Mouse (Mus musculus): ENCODE data around the gene Faf2.

Gene Faf2

DNA sequence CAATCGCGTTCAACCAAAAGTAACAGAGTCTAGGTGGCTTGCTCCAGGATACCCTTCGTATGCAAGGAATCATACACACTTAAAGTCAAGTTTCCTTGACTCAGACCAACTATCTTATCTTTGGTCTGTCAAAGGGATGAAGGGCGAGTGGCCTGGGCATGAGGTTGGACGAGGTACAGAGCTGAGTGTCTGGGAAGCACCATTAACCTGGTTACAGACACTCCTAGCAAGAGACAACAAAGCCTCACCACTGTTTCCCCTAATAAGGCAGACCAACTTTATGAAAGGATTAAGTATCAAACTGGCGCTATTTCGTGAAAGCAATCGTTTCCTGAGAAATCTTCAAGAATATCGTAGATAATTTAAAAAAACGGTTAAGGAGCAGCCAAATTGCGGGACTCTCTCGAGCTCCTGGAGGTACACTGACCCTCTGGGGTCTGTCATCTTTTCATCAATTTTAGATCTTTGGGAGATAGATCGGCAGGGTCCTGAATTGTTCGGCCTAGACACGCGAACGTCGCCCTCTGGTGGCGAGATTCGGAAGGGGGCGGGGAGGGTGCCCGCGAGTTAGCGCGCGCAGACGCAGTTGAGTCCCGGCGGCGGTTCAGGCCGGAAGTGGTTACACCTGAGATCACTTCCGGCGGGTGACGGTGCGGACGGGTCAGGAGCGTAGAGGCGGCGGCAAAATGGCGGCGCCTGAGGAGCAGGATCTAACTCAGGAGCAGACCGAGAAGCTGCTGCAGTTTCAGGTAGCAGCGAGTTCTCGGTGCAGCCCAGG is at the start of gene Faf2:
Faf2 (plus strand) TSS at position 630 of the 778 bp plus-strand sequence.
- peak; percentile 89 for DNase-seq (ENCODE audit: low read depth, low spot score)

DNA sequence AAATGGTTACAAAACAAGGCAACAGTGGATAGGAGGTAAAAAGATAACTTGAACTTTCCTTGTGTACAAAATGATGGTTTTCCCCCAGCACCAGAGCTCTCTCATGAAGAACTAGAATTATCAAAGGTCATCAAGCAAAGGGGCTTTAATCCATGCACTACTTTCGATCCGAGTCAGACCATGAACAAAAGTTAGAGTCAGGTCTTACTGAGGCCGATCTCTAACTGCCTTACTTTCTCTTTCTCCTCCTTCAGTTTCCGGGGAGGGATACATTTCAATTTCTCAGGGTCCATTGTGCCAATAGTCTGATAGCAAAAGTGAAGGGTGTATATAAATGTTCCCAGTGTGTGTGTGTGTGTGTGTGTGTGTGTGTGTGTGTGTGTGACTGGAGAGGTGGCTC is 49.0 kb upstream of the Faf2 start:
- DNase-seq (ENCODE audit: low read depth, low spot score) = no peak

DNA sequence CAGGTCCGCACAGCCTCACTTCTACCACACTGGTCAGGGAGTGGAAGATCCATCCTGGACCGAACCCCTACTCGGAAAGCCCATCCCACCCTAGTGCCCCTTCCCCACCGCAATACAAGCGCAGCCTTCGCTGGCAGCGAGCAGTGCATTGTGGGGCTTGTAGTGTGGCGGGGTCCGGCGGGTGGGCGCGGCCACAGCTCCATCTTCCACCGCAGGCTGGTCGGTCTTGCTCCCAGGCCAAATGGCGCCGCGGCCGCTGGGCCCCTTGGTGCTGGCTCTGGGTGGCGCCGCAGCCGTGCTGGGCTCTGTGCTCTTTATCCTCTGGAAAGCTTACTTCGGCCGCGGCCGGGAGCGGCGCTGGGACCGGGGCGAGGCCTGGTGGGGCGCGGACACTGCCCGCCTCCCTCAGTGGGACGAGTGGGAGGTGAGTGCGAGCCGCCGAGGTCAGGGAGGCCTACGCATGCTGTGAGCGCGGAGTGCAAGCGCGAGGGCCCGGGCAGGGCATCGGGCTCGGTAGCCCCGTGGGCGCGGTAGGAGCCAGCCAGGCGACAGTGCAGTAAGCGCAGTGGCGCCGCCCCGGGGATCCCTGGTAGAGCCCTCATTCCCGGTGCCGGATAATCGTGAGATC is 46.6 kb upstream of the Faf2 start, which contains the start of gene Arl10:
Arl10 (plus strand) TSS at position 162 of the 628 bp plus-strand sequence.
- peak; percentile 39 for DNase-seq (ENCODE audit: low read depth, low spot score)

DNA sequence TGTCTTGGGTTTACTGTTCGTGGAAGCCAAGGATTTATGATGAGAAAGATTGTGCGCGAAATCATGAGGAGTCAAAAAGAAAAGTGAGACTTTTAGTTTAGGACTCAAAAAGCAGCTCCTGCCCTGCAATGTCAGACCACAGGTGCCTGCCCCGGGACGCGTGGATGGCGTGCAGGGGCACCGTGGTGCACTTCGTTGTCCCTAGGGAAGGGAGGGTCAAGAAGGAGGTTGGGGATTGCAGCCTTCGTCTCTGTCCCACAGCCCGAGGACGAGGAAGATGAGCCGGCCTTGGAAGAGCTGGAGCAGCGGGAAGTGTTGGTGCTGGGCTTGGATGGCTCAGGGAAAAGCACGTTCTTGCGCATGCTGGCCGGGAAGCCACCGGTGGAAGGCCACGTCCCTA is 46.1 kb upstream of the Faf2 start:
- no peak for DNase-seq (ENCODE audit: low read depth, low spot score)

DNA sequence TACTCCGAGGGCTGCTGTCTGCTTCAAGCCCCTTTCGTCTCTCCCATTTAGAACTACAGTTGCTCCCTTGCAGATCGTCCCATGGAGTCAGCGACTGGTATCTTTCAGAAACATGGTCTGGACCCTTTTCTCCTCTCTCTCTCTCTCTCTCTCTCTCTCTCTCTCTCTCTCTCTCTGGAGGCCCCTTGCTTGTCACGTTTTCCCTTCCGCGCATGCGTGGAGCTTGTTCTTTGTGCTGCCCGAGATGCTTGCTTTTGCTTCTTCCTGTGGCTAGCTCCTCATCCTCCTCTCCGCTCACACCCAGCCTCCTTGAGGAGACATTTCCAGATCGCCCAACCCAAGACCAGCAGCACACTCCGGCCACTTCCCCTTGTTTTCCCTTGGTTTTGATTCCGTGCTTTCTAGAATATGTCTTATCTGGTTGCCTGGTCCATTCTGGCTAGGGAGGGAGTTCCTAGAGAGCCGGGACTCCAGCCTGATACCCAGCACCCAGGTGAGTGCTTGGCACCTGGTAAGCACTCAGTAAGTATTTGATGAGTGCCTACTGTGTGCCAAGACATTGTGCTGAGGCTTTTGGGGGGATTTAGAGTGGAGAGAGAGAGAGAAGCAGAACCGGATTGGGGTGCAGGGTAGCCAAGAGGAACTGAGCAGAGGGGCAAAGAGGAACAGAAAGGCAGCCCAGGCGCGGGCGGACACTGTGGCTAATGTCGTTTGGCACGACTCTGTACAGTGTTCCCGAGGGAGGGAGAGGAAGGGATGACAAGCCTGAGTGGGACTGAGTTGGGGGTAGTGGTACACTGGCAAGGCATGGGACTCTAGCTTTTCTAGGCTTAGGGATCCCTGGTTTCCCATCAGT is 43.7 kb upstream of the Faf2 start:
- DNase-seq (ENCODE audit: low read depth, low spot score) = no peak

DNA sequence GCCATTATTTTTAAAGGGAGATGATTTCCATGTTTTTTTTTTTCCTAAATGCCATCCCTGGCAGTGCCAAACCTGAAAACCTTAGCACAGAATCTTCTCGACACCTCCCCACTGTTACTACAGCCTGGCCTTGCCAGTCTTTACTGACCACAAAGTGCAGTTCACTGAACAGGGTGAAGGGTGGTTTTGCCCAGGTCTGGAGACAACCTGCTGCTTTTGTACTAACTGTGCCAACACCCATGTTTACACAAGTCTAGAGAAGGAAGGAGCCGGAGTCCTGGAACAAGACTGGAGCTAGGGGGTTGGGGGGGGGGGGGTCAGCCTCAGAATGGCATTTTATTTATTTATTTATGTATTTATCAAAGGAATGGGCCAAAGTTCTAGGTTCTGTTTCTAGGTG is 40.2 kb upstream of the Faf2 start:
- no peak for DNase-seq (ENCODE audit: low read depth, low spot score)

DNA sequence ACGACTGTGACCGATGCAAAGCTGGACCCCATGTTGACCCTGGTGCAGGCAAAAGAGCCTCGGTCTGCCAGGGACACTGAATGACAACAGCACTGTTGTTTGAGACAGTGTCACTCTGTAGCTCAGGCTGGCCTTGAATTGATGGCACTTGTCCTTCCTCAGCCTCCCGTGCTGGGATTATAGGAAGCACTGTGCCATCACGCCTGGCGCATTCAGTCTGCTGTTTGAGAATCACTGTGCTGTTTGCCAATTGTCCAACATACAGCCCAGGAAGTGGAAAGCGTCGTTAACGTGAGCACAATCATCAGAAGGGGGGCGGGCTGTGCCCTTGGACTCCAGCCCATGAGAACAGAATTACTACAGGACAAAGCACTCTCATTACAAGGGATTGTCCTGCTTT is 39.5 kb upstream of the Faf2 start:
- DNase-seq (ENCODE audit: low read depth, low spot score) = no peak

DNA sequence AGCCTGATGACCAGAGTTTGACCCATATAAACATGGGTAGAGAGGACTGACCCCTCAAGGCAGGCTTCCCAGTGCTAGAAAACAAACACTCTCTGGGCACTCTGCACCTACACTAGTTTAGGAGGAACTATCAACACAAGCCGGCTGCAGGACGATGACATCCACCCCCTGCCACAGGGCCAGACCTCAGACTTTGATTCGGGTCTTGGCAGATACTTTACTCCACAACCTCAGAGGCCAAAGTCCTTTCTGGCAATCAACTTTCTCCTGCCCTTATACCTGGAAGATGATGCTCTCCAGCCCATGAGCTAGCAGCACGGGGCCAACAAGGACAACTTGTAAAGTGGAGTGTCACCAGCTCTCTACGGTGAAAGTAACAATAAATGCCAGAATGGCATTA is 38.7 kb upstream of the Faf2 start:
- DNase-seq (ENCODE audit: low read depth, low spot score) = no peak

DNA sequence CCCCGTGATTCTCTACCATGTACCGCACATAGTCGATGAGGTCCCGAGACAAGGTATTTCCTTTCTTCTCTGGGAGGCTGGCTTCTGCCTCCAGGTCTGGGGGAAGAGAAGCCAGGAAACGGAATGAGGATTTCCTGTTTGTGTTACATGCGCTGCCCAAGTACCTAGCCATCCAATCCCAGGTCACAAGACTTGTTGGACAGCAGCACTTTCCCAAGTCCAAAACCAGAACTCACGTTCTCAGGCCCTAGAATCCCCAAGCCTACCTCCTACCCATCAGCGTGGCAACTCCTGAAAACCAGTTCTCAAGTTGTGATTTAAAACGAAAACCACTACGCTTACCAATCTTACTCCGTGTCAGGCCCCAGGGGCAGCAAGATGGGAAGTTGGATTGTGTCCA is 35.8 kb upstream of the Faf2 start:
- no peak for DNase-seq (ENCODE audit: low read depth, low spot score)

DNA sequence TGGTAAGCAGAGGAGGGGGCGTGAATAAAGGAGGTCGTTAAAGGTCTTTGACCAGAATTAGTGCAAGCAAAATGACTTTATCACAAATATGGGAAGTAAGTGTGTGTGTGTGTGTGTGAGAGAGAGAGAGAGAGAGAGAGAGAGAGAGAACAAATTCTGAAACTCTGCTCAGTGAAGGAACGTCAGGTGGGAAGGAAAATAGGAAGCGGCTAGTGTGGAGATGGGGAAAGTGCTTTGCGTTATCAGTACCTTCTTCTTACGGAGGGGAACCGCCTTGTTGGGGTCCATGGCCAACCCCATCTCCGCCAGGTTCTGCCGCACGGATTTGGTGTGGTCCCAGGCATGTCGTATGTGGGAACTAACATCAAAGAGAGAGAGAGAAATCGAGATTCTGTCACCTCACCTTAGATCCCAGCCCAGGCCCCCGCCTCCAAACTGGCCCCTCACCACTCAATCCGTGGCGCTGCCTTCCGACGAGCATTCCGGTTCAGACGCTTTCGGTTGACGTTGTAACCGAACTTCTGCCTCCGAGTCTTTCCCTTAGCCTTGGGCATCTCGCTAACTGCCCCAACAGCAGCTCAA is 32.1 kb upstream of the Faf2 start:
- DNase-seq (ENCODE audit: low read depth, low spot score) = no peak

DNA sequence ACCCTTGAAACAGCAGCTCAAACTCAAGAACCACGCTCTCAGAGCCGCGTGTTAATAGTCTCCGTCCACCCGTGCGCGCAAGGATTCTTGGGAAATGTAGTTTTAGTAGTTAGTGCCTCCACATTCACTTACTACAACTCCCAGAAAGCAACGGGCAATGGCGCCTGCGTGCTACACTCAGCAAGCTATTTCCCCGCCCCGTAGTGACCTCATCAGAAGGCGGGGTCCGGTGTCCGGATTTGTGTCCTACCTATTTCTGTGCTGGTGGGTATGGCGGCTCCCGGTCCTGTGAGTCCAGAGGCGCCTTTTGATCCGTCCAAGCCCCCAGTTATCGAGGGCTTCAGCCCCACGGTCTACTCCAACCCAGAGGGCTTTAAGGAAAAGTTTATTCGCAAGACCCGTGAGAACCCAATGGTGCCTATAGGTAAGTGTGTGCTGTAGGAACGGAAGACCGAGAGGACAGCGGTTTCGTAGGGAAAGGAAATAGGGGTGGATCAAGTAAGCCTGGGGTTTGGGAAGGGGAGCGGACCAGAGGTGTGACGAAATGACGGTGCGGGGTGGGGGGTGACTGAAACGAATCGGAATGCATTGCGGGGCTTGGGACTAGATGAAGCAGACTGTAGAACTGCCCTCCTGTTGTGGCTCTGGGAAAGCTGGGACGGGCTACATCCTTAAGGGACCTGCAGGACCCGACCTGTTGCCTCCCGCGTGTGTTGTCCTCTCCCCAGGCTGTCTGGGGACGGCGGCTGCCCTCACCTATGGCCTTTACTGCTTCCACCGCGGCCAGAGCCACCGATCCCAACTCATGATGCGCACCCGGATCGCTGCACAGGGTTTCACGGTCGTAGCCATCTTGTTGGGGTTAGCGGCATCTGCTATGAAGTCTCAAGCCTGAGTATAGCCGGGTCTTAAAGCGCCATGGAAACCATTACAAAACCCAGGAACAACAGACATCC is 31.3 kb upstream of the Faf2 start, which contains the start of the genes Nop16 and Higd2a:
Nop16 (minus strand) TSS at position 95 of the 956 bp plus-strand sequence.
Higd2a (plus strand) TSS at position 212 of the 956 bp plus-strand sequence.
- peak; percentile 96 for DNase-seq (ENCODE audit: low read depth, low spot score)

DNA sequence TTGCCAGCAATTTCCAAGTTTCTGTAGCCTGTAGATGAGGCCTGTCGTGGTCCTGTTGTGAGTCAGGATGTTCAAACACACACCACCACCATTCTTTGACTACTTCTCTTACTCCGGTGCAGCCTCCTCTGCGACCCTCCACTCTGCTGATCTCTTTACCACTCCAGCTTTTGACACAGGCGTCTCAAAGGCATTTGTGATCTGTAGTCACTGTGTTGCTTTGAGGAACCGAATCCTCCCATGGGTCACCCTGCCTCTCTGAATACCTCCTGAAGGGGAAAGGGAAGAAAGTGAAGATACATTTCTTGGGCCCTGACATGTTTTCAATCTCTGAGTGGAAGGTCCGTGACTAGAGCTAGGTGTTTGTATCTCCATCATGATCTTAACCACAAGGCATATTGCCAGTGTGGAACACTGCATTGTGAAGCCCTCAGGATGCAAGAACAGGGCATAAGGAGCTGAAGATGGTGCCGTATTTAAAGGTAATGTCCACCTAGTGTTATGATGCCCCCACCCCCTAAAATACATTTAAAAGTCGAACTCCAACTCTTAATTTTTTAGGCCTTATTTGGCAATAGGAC is 29.7 kb upstream of the Faf2 start:
- DNase-seq (ENCODE audit: low read depth, low spot score) = no peak

DNA sequence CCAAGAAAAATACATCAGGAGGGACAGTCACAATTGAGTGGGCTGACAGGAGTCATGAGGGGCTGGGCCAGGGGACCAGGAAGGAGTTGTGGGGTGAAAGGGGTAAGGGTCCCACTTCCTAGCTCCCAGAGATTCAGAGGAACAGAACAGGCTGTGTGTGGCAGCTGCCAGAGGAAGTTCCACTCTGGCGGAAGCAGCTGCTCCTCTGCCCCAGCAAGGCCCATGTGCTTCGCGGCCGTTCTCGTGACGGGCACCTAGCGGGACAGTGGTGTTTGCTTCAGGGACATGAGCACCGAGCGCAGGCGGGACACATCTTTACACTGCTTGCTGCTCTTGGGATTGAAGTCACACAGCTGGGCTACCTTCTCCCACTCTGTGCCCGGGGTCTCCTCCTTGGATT is 28.0 kb upstream of the Faf2 start:
- no peak for DNase-seq (ENCODE audit: low read depth, low spot score)

DNA sequence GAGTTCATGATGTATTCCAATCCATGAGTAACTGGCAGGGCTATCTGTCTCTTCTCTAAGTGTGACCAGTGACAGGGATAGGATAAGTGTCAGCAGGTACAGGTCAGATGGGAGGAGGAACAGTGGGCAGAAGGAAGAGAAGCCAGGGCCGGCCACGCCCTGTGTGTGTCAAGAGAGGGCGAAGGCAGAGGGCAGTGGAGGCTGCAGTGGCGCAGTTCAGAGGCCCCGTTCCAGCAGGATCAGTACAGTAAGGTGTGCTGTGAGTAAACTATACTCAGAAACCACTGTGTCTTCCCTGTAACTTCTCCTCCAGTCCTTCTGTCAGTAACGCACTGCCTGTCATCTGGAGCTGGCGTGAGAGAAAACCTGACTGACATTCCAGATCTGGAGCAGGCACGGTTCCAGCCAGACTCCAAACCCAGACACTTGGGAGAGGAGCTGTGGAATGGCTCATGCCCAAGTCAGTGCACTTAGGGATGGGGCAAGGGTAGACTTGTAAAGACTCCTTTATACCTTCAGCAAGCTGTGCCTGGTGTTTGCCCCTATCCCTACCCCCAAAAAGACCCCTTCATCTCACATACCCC is 25.4 kb upstream of the Faf2 start:
- DNase-seq (ENCODE audit: low read depth, low spot score) = no peak

DNA sequence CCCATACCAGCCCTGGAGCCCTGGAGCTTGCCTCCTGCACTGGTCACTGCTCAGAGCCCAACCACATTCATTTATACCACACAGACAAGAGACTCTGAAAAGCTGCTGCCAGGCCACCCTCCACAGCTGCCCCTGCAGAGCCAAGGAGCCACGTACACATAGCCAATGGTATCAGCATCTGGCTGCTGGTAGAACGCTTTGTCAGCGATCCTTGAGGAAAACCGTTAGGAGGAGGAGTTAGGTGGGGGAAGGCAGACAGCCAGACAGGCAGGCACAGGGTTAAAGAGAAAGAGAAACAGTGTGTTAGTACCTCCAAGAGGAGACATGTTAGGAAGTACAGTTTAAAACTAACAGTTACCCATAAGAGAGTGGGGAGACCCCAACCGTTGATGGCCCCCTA is 24.7 kb upstream of the Faf2 start:
- DNase-seq (ENCODE audit: low read depth, low spot score) = no peak

DNA sequence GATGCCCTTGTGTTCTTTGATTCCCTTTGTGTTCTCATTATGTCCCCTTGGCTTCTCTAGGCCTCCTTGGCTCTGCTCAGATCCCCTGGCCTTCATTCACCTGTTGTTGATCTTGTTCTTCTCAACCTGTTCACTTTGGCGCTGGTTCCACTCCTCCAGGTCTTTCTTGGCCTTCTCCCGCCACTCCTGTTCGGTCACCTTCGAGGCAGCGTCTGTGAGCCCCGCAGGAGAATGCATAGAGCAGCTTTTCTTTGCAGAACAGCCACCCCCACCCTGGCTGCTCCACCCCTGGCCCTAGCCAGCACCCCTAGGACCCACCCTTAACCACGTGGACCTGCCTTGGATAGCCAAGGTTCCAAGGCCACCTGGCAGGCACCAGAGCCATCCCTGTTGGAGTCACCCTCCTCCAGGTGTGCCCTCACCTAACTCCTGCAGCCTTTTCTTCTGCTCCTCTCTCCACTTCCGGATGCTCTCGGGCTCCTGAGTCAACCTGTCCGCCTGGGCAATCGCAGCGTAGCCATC is 22.9 kb upstream of the Faf2 start:
- DNase-seq (ENCODE audit: low read depth, low spot score) = no peak

DNA sequence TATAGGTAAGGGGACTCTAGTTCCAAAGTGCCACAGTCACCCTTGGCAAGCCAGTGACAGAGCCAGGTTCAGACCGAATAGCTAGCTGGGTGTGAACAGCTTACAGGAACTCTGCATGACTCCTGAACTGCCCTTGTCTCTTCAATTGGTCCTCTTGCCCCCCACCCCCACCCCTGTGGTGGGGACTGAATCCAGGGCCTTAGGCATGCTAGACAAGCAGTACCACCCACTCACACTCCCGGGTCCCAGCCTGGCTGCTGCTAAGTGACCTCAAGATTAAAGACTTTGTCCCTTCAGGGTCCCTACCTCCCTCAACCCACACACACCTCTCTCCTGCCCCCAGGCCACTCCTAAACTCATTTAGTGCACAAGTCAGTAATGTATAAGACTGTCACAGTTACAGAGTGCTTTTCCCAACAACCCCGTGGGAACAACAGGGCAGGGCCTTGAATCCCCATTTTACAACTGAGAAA is 18.9 kb upstream of the Faf2 start:
- no peak for DNase-seq (ENCODE audit: low read depth, low spot score)

DNA sequence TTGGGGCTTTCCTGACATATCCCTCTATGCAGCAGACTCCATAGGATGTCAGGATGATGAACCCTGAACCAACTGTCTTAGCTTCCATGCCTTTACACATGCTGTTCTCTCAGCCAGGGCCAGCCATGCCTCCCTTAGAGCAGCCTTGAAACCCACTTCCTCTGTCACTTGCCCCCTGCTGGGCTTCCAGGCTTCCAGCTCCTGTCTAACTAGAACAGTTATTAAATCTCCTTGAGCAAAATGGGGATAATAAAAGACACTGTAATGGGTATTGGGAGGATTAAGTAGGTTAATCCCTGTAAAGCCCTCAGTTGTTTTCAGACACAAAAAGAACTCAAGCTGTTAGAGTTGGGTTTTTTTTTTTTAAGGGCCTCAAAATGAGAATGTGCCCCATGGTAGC is 18.1 kb upstream of the Faf2 start:
- no peak for DNase-seq (ENCODE audit: low read depth, low spot score)

DNA sequence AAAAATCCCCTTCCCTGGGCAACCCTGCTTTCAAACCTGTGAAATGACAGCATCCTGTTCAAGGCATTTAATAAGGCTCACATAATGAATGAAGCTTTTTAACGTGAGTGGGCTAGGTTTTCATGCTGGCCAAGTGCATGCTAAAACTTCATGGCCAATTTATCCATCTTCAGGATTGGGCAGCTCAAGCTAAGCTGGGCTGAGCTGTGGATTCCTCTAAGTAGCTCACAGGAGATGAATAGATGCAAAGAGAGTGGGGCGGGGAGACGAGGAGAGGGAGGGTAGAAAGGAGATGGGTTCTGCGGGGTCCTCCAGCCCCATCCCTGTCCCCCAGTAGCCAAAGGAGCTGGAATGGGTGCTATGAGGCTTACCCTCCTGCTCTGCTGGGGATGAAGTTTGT is 17.4 kb upstream of the Faf2 start:
- no peak for DNase-seq (ENCODE audit: low read depth, low spot score)

DNA sequence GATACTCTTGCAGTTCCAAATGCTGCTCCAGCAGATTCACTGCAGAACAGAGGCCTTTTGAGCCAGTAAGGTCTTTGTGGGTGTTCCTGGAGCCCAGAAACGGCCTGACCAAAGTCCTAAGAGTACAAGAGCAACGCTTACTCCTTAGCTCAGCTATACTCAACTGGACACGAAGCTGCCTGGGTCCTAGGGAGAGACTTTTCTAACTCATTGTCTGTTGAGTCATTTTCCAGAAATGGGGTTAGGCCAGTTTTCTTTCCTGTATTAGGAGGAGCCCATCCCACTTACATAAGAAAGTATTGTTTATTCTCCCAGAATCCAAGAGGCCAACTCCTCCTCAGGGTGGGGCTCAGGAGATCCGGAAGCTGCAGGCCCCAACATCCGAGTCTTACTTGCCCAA is 16.2 kb upstream of the Faf2 start:
- DNase-seq (ENCODE audit: low read depth, low spot score) = no peak

All from brain, embryonic 18.5 days (tissue).